ENCODE assay signal across 27 mouse cellular contexts in the genomic region with DNA sequence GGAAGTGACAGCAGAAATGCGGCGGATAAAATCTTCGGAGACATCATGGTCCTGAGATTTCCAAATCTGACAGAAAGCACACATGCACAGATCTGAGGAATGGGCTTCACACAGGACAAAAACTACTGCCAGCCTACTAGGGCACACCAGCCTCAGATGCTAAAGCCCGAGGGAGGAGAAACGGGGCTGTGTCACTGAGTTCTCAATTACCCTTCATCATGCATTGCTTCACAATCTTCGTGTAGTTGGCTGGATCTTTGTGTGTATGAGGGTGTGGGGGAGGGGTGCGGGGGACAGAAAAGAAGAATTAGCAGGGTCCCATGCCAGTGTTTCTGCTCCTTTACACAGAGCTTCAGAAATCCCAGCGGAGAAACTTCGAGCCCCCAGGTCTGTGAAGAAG. TPM values are rescaled to one million over a fixed set of nuclear protein-coding genes. Genes with fewer than 3 reads are reported as not detected.
"Had no signal": no experiment of that assay in that cellular context is flagged by ENCODE, and none has a peak within 500 bp of the region (broad histone marks: within the 10 kb centered on the region; RNA-seq: fewer than 3 reads in every experiment).

No protein-coding gene starts in this region.

- H3K4me1 ChIP-seq: heart, embryonic 13.5 days; heart, embryonic 15.5 days; hindbrain, embryonic 15.5 days; limb, embryonic 12.5 days had no signal

- H3K9me3 ChIP-seq: heart, embryonic 13.5 days; heart, embryonic 15.5 days; hindbrain, embryonic 13.5 days; hindbrain, embryonic 15.5 days; kidney, embryonic 15.5 days; limb, embryonic 10.5 days had no signal

- H3K27me3 ChIP-seq: heart, embryonic 13.5 days; heart, embryonic 15.5 days; hindbrain, embryonic 13.5 days; hindbrain, embryonic 15.5 days; kidney, embryonic 15.5 days; limb, embryonic 12.5 days had no signal

- DNase-seq: gastrocnemius, postnatal 14 days; gastrocnemius, postnatal 36 days; heart, adult 11 months; heart, adult 2 months; heart, postnatal 14 days; heart, postnatal 36 days; kidney, adult 11 months; kidney, adult 2 months; kidney, adult 9 months; kidney, postnatal 14 days; kidney, postnatal 36 days; layer of hippocampus, adult 9-11 months; layer of hippocampus, postnatal 36 days had no signal

- H3K27ac ChIP-seq: heart, adult 2 months; heart, embryonic 13.5 days; heart, embryonic 15.5 days; hindbrain, embryonic 13.5 days; hindbrain, embryonic 15.5 days; hindbrain, postnatal 0 days; kidney, embryonic 15.5 days; kidney, postnatal 0 days; limb, embryonic 10.5 days; limb, embryonic 12.5 days had no signal

- H3K36me3 ChIP-seq: heart, embryonic 13.5 days; heart, embryonic 15.5 days; hindbrain, embryonic 13.5 days; hindbrain, embryonic 15.5 days; kidney, embryonic 15.5 days; limb, embryonic 10.5 days; limb, embryonic 12.5 days had no signal

- H3K4me3 ChIP-seq: heart, adult 2 months; heart, embryonic 13.5 days; heart, embryonic 15.5 days; hindbrain, embryonic 13.5 days; hindbrain, embryonic 15.5 days; kidney, embryonic 15.5 days; limb, embryonic 10.5 days; limb, embryonic 12.5 days had no signal

- H3K4me2 ChIP-seq: heart, embryonic 11.5 days; heart, embryonic 13.5 days; heart, embryonic 15.5 days; hindbrain, embryonic 13.5 days; hindbrain, embryonic 15.5 days; kidney, embryonic 15.5 days; limb, embryonic 12.5 days had no signal

- ATAC-seq: hindbrain, postnatal 0 days; intestine, embryonic 16.5 days had no signal

- H3K9ac ChIP-seq: heart, embryonic 13.5 days; heart, embryonic 15.5 days; hindbrain, embryonic 13.5 days; hindbrain, embryonic 15.5 days; kidney, embryonic 15.5 days; limb, embryonic 12.5 days had no signal

RNA-seq across cellular contexts. Expression of a gene that starts 36.1 kb away (rescaled TPM):
- polyA plus RNA-seq: gonadal fat pad, adult 2 months; heart, embryonic 11.5 days; heart, embryonic 13.5 days; heart, embryonic 15.5 days; heart, postnatal 0 days; hindbrain, embryonic 11.5 days; hindbrain, embryonic 13.5 days; limb, embryonic 10.5 days had no signal
